Mouse (Mus musculus): ENCODE results near the gene Adprhl2. TPM values are rescaled to one million over a fixed set of nuclear protein-coding genes. Genes with fewer than 3 reads are reported as not detected.

Gene Adprhl2
- polyA plus RNA-seq, 1 experiment from 2014 or later: 97.5 TPM

GRCm38 (mm10) chr4:126321854-126322511 lies 480 bp upstream of the Adprhl2 start:
- no peaks in the 10 kb centered on the region for H3K9me3 ChIP-seq
- no peak overlapping the region for H3K27ac ChIP-seq
- peak overlapping the region; percentile 83 for H3K4me3 ChIP-seq
- H3K27me3 ChIP-seq: peaks cover 13% of the 10 kb centered on the region
- H3K4me1 ChIP-seq: peaks cover 36% of the 10 kb centered on the region
- H3K4me2 ChIP-seq: peak overlapping the region; percentile 85
- 54% methylated on average over 28 of the region's 28 CpGs for WGBS
- peak overlapping the region; percentile 51; the same call in 1 of the 2 replicates for H3K9ac ChIP-seq
- H3K36me3 ChIP-seq: peaks cover 21% of the 10 kb centered on the region
- ATAC-seq (ENCODE audit: insufficient number of reproducible peaks, insufficient read depth, low FRiP score, low TSS enrichment, low read depth): no peak

- H3K36me3 ChIP-seq: peaks cover 37% of the 10 kb centered on the region
- H3K4me3 ChIP-seq: no peak overlapping the region
- 91% methylated on average over 6 of the region's 6 CpGs for WGBS
- H3K9ac ChIP-seq: no peak overlapping the region
- peaks cover 12% of the 10 kb centered on the region for H3K27me3 ChIP-seq
- no peaks in the 10 kb centered on the region for H3K9me3 ChIP-seq
- ATAC-seq (ENCODE audit: insufficient number of reproducible peaks, insufficient read depth, low FRiP score, low TSS enrichment, low read depth): no peak
- H3K27ac ChIP-seq: no peak overlapping the region
- peak overlapping the region; percentile 85; the same call in 1 of the 2 replicates for H3K4me2 ChIP-seq
- peaks cover 42% of the 10 kb centered on the region for H3K4me1 ChIP-seq
These were observed 1.7 kb downstream of the Adprhl2 start for GRCm38 (mm10) chr4:126319806-126320205.

GRCm38 (mm10) chr4:126316443-126317040 lies 5.0 kb downstream of the Adprhl2 start:
- peaks cover 60% of the 10 kb centered on the region for H3K4me1 ChIP-seq
- WGBS: 88% methylated on average over 13 of the region's 13 CpGs
- H3K9ac ChIP-seq: no peak overlapping the region

GRCm38 (mm10) chr4:126315931-126316330 lies 5.6 kb downstream of the Adprhl2 start:
- H3K4me1 ChIP-seq: peaks cover 65% of the 10 kb centered on the region
- H3K36me3 ChIP-seq: peaks cover 37% of the 10 kb centered on the region
- 43% methylated on average over 5 of the region's 5 CpGs for WGBS
- no peaks in the 10 kb centered on the region for H3K9me3 ChIP-seq
- no peak overlapping the region for H3K4me3 ChIP-seq
- no peak overlapping the region for H3K4me2 ChIP-seq
- H3K27me3 ChIP-seq: no peaks in the 10 kb centered on the region
- peak overlapping the region; percentile 62 for H3K27ac ChIP-seq
- no peak overlapping the region for H3K9ac ChIP-seq
- no peak for ATAC-seq (ENCODE audit: insufficient number of reproducible peaks, insufficient read depth, low FRiP score, low TSS enrichment, low read depth)

More at GRCm38 (mm10) chr4:126316443-126317040, 5.0 kb downstream of the Adprhl2 start:
- Histone ChIP-seq H3K27me3 (no peaks in the 10 kb centered on the region), H3K36me3 (peaks cover 37% of the 10 kb centered on the region), H3K27ac (peak overlapping the region; percentile 62; the same call in 1 of the 2 replicates), H3K9me3 (no peaks in the 10 kb centered on the region), H3K4me3 (no peak overlapping the region), H3K4me2 (no peak overlapping the region)
- ATAC-seq (ENCODE audit: insufficient number of reproducible peaks, insufficient read depth, low FRiP score, low TSS enrichment, low read depth): no peak

DNA sequence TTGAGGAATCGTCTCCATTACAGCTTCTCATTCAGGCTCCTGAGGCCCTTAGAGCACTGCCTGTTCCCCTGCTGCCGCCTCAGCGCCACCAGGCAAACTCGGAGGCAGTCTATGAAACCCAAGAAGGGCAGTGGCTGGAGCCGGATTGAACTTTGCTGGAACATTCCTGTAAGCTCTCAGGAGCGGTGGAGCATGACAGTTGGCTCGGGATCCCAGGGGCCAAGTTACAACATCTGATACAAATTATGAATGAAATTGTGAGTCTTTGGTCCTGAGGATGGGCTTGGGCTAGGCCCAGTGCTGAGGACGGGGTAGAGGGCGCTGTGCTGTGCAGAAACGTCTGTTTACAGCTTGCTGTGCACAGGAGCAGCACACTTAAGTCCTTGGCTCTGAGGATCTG lies 7.1 kb downstream of the Adprhl2 start:
- Histone ChIP-seq H3K36me3 (peaks cover 42% of the 10 kb centered on the region), H3K9ac (no peak overlapping the region; the same call in 1 of the 2 replicates), H3K4me1 (peaks cover 59% of the 10 kb centered on the region), H3K4me3 (no peak overlapping the region), H3K27ac (peak overlapping the region; percentile 88), H3K9me3 (no peaks in the 10 kb centered on the region), H3K4me2 (peak overlapping the region; percentile 33), H3K27me3 (no peaks in the 10 kb centered on the region)
- peak; percentile 27; the same call in 1 of the 2 replicates for ATAC-seq (ENCODE audit: insufficient number of reproducible peaks, insufficient read depth, low FRiP score, low TSS enrichment, low read depth)
- WGBS: 14% methylated on average over 10 of the region's 10 CpGs

GRCm38 (mm10) chr4:126313202-126313601 lies 8.3 kb downstream of the Adprhl2 start:
- 20% methylated on average over 5 of the region's 5 CpGs for WGBS
- H3K27ac ChIP-seq: peak overlapping the region; percentile 88

DNA sequence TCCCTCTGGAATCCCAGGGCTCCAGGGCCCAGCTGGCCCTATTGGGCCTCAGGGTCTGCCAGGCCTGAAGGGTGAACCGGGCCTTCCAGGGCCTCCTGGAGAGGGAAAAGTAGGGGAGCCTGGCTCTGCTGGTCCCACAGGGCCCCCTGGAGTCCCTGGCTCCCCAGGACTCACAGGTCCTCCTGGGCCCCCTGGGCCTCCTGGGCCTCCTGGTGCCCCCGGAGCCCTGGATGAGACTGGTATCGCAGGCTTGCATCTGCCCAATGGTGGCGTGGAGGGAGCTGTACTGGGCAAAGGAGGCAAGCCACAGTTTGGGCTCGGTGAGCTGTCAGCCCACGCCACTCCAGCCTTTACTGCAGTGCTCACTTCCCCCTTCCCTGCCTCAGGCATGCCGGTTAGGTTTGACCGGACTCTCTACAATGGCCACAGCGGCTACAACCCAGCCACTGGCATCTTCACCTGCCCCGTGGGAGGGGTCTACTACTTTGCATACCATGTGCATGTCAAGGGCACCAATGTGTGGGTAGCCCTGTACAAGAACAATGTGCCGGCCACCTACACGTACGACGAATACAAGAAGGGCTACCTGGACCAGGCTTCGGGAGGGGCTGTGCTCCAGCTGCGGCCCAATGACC lies 9.8 kb downstream of the Adprhl2 start:
- no peak overlapping the region for H3K9ac ChIP-seq
- H3K27me3 ChIP-seq: no peaks in the 10 kb centered on the region
- H3K27ac ChIP-seq: peak overlapping the region; percentile 88; the same call in 1 of the 2 replicates
- H3K36me3 ChIP-seq: peaks cover 21% of the 10 kb centered on the region
- no peaks in the 10 kb centered on the region for H3K9me3 ChIP-seq
- no peak overlapping the region for H3K4me3 ChIP-seq
- no peak for ATAC-seq (ENCODE audit: insufficient number of reproducible peaks, insufficient read depth, low FRiP score, low TSS enrichment, low read depth)
- H3K4me2 ChIP-seq: no peak overlapping the region
- WGBS: 92% methylated on average over 16 of the region's 16 CpGs
- H3K4me1 ChIP-seq: peaks cover 63% of the 10 kb centered on the region

More at GRCm38 (mm10) chr4:126313202-126313601, 8.3 kb downstream of the Adprhl2 start:
- Histone ChIP-seq H3K4me3 (no peak overlapping the region), H3K9me3 (no peaks in the 10 kb centered on the region), H3K4me2 (peak overlapping the region; percentile 7; the same call in 1 of the 2 replicates), H3K36me3 (peaks cover 36% of the 10 kb centered on the region), H3K4me1 (peaks cover 63% of the 10 kb centered on the region), H3K9ac (no peak overlapping the region), H3K27me3 (no peaks in the 10 kb centered on the region)
- 0 out of 2 replicates have a peak, but pooled peaks have one; percentile 17 for ATAC-seq (ENCODE audit: insufficient number of reproducible peaks, insufficient read depth, low FRiP score, low TSS enrichment, low read depth)

- Histone ChIP-seq H3K4me3 (no peak overlapping the region), H3K27ac (no peak overlapping the region), H3K4me1 (peaks cover 52% of the 10 kb centered on the region), H3K9me3 (peaks cover 4% of the 10 kb centered on the region; the same call in 1 of the 2 replicates), H3K4me2 (no peak overlapping the region), H3K27me3 (no peaks in the 10 kb centered on the region), H3K9ac (no peak overlapping the region), H3K36me3 (peaks cover 7% of the 10 kb centered on the region)
- no peak for ATAC-seq (ENCODE audit: insufficient number of reproducible peaks, insufficient read depth, low FRiP score, low TSS enrichment, low read depth)
- WGBS: 70% methylated on average over 7 of the region's 7 CpGs
These were observed 11.2 kb downstream of the Adprhl2 start for GRCm38 (mm10) chr4:126310344-126310743.

DNA sequence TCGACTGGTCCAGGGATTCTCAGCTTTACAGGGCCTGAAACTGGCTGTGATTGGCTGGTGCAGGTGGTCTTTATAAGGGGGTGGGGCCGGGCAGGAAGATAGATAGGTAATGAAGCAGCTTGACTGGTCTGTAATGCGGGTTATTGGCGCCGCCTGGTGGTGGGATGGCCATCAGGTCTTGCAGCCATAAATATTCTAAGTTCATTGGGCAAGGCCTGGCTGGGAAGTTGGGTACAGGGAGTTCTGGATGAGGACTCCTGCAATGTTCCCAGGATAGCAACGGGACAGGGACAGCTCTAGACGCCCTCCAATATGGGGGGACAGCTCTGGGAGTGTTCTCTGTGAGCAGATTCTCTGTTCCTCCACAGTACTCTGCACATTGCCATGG lies 11.6 kb downstream of the Adprhl2 start:
- Histone ChIP-seq H3K4me2 (peak overlapping the region; percentile 52), H3K36me3 (peaks cover 7% of the 10 kb centered on the region; the same call in 1 of the 2 replicates), H3K27ac (no peak overlapping the region), H3K27me3 (no peaks in the 10 kb centered on the region), H3K9ac (0 out of 2 replicates have a peak overlapping the region, but pooled peaks have one; percentile 40), H3K4me1 (peaks cover 49% of the 10 kb centered on the region), H3K9me3 (peaks cover 4% of the 10 kb centered on the region; the same call in 1 of the 2 replicates), H3K4me3 (peak overlapping the region; percentile 18; the same call in 1 of the 2 replicates)
- WGBS: 1% methylated on average over 7 of the region's 7 CpGs
- ATAC-seq (ENCODE audit: insufficient number of reproducible peaks, insufficient read depth, low FRiP score, low TSS enrichment, low read depth): peak; percentile 48; the same call in 1 of the 2 replicates

GRCm38 (mm10) chr4:126309211-126309921 lies 12.1 kb downstream of the Adprhl2 start:
- WGBS: 18% methylated on average over 20 of the region's 20 CpGs

DNA sequence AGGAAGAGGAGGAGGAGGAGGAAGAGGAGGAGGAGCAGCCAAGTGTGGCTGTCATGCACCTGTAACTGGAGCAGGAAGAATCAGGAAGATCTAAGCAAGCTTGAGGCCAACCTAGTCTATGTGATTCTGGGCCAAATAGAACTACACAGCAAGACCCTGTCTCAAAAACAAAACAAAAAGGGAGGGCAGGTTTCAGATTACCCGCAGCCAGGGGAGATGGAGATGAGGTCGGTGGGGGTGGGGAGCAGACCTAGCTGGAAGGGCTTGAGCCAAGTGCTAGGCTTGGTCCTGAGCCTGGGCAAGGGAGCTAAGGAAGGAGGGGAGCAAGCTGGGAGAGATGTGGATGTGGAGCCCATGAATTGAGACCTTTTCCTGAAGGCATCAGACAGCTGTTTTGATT lies 14.7 kb downstream of the Adprhl2 start:
- Histone ChIP-seq H3K4me1 (peaks cover 26% of the 10 kb centered on the region), H3K4me3 (no peak overlapping the region), H3K36me3 (peaks cover 11% of the 10 kb centered on the region; the same call in 1 of the 2 replicates), H3K4me2 (no peak overlapping the region), H3K27me3 (peaks cover 15% of the 10 kb centered on the region), H3K9me3 (peaks cover 4% of the 10 kb centered on the region; the same call in 1 of the 2 replicates), H3K27ac (no peak overlapping the region), H3K9ac (no peak overlapping the region)
- no peak for ATAC-seq (ENCODE audit: insufficient number of reproducible peaks, insufficient read depth, low FRiP score, low TSS enrichment, low read depth)
- 5% methylated on average over 2 of the region's 2 CpGs for WGBS

More at GRCm38 (mm10) chr4:126309211-126309921, 12.1 kb downstream of the Adprhl2 start:
- Histone ChIP-seq H3K4me2 (peak overlapping the region; percentile 52), H3K4me1 (peaks cover 44% of the 10 kb centered on the region), H3K27ac (no peak overlapping the region), H3K4me3 (peak overlapping the region; percentile 18; the same call in 1 of the 2 replicates), H3K27me3 (no peaks in the 10 kb centered on the region), H3K9me3 (peaks cover 4% of the 10 kb centered on the region; the same call in 1 of the 2 replicates), H3K36me3 (peaks cover 7% of the 10 kb centered on the region; the same call in 1 of the 2 replicates), H3K9ac (peak overlapping the region; percentile 40)
- no peak; the same call in 1 of the 2 replicates for ATAC-seq (ENCODE audit: insufficient number of reproducible peaks, insufficient read depth, low FRiP score, low TSS enrichment, low read depth)
